Mouse (Mus musculus) granulocyte monocyte progenitor cell, adult 5-6 weeks (primary cell): ENCODE measurements around the gene Tkt. TPM values are rescaled to one million over a fixed set of nuclear protein-coding genes. Genes with fewer than 3 reads are reported as not detected.

Experiments
- ATAC-seq: replicated peaks from 2 replicates; pipeline ENCODE4 v1.8.0; 2016; ENCODE audit warnings: mild to moderate bottlenecking, moderate TSS enrichment, inconsistent platforms; ENCODE audit not compliant: poor library complexity, severe bottlenecking
- total RNA-seq, 2 experiments: library from RNA; stranded (forward) in 1 of 2; stranded (reverse) in 1 of 2; fragments of 200-712, 200-1000 nt in 1 of 2; fragments of >200 nt in 1 of 2; fragmentation: Nextera tagmentation in 1 of 2; gene quantifications; 2 replicates each; pipeline ENCODE4 v1.2.3; 2014 to 2017

Tkt gene
- total RNA-seq, 2 experiments from 2014 or later = 659 to 843 TPM

- no peak for ATAC-seq
These were observed 65.0 kb downstream of the Tkt start for GRCm38 (mm10) chr14:30612962-30613715.

- ATAC-seq = peak; percentile 50
These were observed 68.6 kb downstream of the Tkt start for GRCm38 (mm10) chr14:30616751-30617150.

- ATAC-seq = peak; percentile 25
These were observed 70.7 kb downstream of the Tkt start for GRCm38 (mm10) chr14:30618746-30619275.

GRCm38 (mm10) chr14:30619982-30620578, 71.9 kb downstream of the Tkt start:
- ATAC-seq = peak; percentile 71

- ATAC-seq = no peak
These were observed 74.0 kb downstream of the Tkt start for GRCm38 (mm10) chr14:30622130-30622529.

GRCm38 (mm10) chr14:30622556-30622955, 74.4 kb downstream of the Tkt start:
- ATAC-seq = no peak

Other genes starting within 250 kb of the Tkt start
- 27.1 and 38.2 TPM in 2 replicates for gene Dcp1a, start 68.8 kb upstream of the Tkt start, total RNA-seq (2014; fragmentation: Nextera tagmentation)
- gene Dcp1a, start 68.8 kb upstream of the Tkt start, total RNA-seq (2017) = 19.2 and 35.0 TPM in 2 replicates
- gene Cacna1d, start 56.9 kb upstream of the Tkt start, total RNA-seq (2014; fragmentation: Nextera tagmentation) = not detected in 2 replicates
- gene Cacna1d, start 56.9 kb upstream of the Tkt start, total RNA-seq (2017) = 0.10 and 0.56 TPM in 2 replicates
- 158 and 179 TPM in 2 replicates for gene Prkcd, start 77.9 kb downstream of the Tkt start, total RNA-seq (2014; fragmentation: Nextera tagmentation)
- gene Prkcd, start 77.9 kb downstream of the Tkt start, total RNA-seq (2017) = 113 and 117 TPM in 2 replicates
- 16.7 and 20.4 TPM in 2 replicates for gene Rft1, start 106.0 kb downstream of the Tkt start, total RNA-seq (2014; fragmentation: Nextera tagmentation)
- gene Rft1, start 106.0 kb downstream of the Tkt start, total RNA-seq (2017) = 16.9 and 21.4 TPM in 2 replicates
- 11.7 and 13.0 TPM in 2 replicates for gene Sfmbt1, start 166.5 kb downstream of the Tkt start, total RNA-seq (2014; fragmentation: Nextera tagmentation)
- gene Sfmbt1, start 166.5 kb downstream of the Tkt start, total RNA-seq (2017) = 8.1 and 13.5 TPM in 2 replicates